10 mouse cellular contexts compared by ENCODE assay signal in genomic region chr2:59698635-59699300, GRCm38 (mm10).
DNase-seq lines count a peak whose midpoint lies in the region; ATAC-seq lines count a peak whose summit lies in the region.
"Had no signal": no experiment of that assay in that cellular context is flagged by ENCODE, and none has a peak within 500 bp of the region (broad histone marks: within the 10 kb centered on the region; RNA-seq: fewer than 3 reads in every experiment).

No protein-coding gene starts in this region.

- WGBS in forebrain, embryonic 14.5 days = 25% methylated on average over 7 of the region's 7 CpGs
- WGBS in forebrain, embryonic 12.5 days = 34% methylated on average over 7 of the region's 7 CpGs
- WGBS in kidney, embryonic 16.5 days = 42% methylated on average over 7 of the region's 7 CpGs
- WGBS in embryonic facial prominence, embryonic 12.5 days = 21% methylated on average over 7 of the region's 7 CpGs
- WGBS in limb, embryonic 13.5 days = 27% methylated on average over 7 of the region's 7 CpGs

- peak overlapping the region; percentile 31 for H3K4me2 ChIP-seq in forebrain, embryonic 14.5 days (ENCODE audit: low read length)
- H3K4me2 ChIP-seq in forebrain, embryonic 12.5 days = no peak overlapping the region; the same call in 1 of the 2 replicates
- H3K4me2 ChIP-seq in kidney, embryonic 16.5 days (replicated peaks; ENCODE audit: low read depth, low read length) = peak overlapping the region; percentile 40; the same call in 1 of the 2 replicates
- H3K4me2 ChIP-seq in embryonic facial prominence, embryonic 12.5 days (replicated peaks) = no peak overlapping the region
- peak overlapping the region; percentile 50; the same call in 1 of the 2 replicates for H3K4me2 ChIP-seq in limb, embryonic 13.5 days (replicated peaks)

- peaks cover 13% of the 10 kb centered on the region for H3K4me1 ChIP-seq in forebrain, embryonic 14.5 days (ENCODE audit: control insufficient read depth, insufficient read depth, low read length)
- peaks cover 18% of the 10 kb centered on the region for H3K4me1 ChIP-seq in forebrain, embryonic 12.5 days
- peaks cover 44% of the 10 kb centered on the region for H3K4me1 ChIP-seq in kidney, embryonic 16.5 days (ENCODE audit: insufficient read depth, low read length)
- peaks cover 37% of the 10 kb centered on the region for H3K4me1 ChIP-seq in embryonic facial prominence, embryonic 12.5 days
- H3K4me1 ChIP-seq in limb, embryonic 13.5 days = peaks cover 48% of the 10 kb centered on the region

- no peaks in the 10 kb centered on the region for H3K36me3 ChIP-seq in forebrain, embryonic 14.5 days (ENCODE audit: control insufficient read depth, insufficient read depth, low read length)
- H3K36me3 ChIP-seq in forebrain, embryonic 12.5 days (replicated peaks) = no peaks in the 10 kb centered on the region
- peaks cover 3% of the 10 kb centered on the region; the same call in 1 of the 2 replicates for H3K36me3 ChIP-seq in kidney, embryonic 16.5 days (ENCODE audit: insufficient read depth, low read length)
- no peaks in the 10 kb centered on the region for H3K36me3 ChIP-seq in embryonic facial prominence, embryonic 12.5 days
- no peaks in the 10 kb centered on the region; the same call in 1 of the 2 replicates for H3K36me3 ChIP-seq in limb, embryonic 13.5 days

- DNase-seq in forebrain, embryonic 14.5 days (ENCODE audit: low spot score) = no peak
- DNase-seq in kidney, postnatal 36 days = no peak
- DNase-seq in right cerebral cortex, postnatal 25 days = no peak
- DNase-seq: B cell, adult 2 months; gastrocnemius, postnatal 36 days had no signal

- no peaks in the 10 kb centered on the region for H3K9me3 ChIP-seq in forebrain, embryonic 14.5 days (replicated peaks; ENCODE audit: control insufficient read depth, low read length)
- H3K9me3 ChIP-seq in forebrain, embryonic 12.5 days = no peaks in the 10 kb centered on the region
- H3K9me3 ChIP-seq in kidney, embryonic 16.5 days (ENCODE audit: low read length) = no peaks in the 10 kb centered on the region
- no peaks in the 10 kb centered on the region for H3K9me3 ChIP-seq in embryonic facial prominence, embryonic 12.5 days
- no peaks in the 10 kb centered on the region for H3K9me3 ChIP-seq in limb, embryonic 13.5 days

- H3K9ac ChIP-seq in forebrain, embryonic 14.5 days (ENCODE audit: low read length) = no peak overlapping the region
- H3K9ac ChIP-seq in forebrain, embryonic 12.5 days = no peak overlapping the region
- H3K9ac ChIP-seq in kidney, embryonic 16.5 days (replicated peaks; ENCODE audit: low read length) = no peak overlapping the region
- no peak overlapping the region for H3K9ac ChIP-seq in embryonic facial prominence, embryonic 12.5 days
- H3K9ac ChIP-seq in limb, embryonic 13.5 days = no peak overlapping the region

- H3K27ac ChIP-seq in forebrain, embryonic 14.5 days (ENCODE audit: low read depth, low read length) = no peak overlapping the region
- H3K27ac ChIP-seq in forebrain, embryonic 12.5 days = no peak overlapping the region
- H3K27ac ChIP-seq in kidney, embryonic 16.5 days (ENCODE audit: low read length) = peak overlapping the region; percentile 88
- H3K27ac ChIP-seq in embryonic facial prominence, embryonic 12.5 days = peak overlapping the region; percentile 81
- H3K27ac ChIP-seq in limb, embryonic 13.5 days = peak overlapping the region; percentile 63; the same call in 1 of the 2 replicates

- H3K4me3 ChIP-seq in forebrain, embryonic 14.5 days (ENCODE audit: low read depth, low read length) = no peak overlapping the region
- H3K4me3 ChIP-seq in forebrain, embryonic 12.5 days (replicated peaks) = no peak overlapping the region
- H3K4me3 ChIP-seq in kidney, embryonic 16.5 days (ENCODE audit: low read length) = no peak overlapping the region
- no peak overlapping the region for H3K4me3 ChIP-seq in embryonic facial prominence, embryonic 12.5 days
- H3K4me3 ChIP-seq in limb, embryonic 13.5 days = no peak overlapping the region

- H3K27me3 ChIP-seq in forebrain, embryonic 14.5 days (replicated peaks; ENCODE audit: control insufficient read depth, insufficient read depth, low read length) = no peaks in the 10 kb centered on the region
- no peaks in the 10 kb centered on the region for H3K27me3 ChIP-seq in forebrain, embryonic 12.5 days
- no peaks in the 10 kb centered on the region for H3K27me3 ChIP-seq in kidney, embryonic 16.5 days (ENCODE audit: insufficient read depth, low read length)
- H3K27me3 ChIP-seq in embryonic facial prominence, embryonic 12.5 days = no peaks in the 10 kb centered on the region
- no peaks in the 10 kb centered on the region for H3K27me3 ChIP-seq in limb, embryonic 13.5 days

- ATAC-seq in forebrain, embryonic 14.5 days = no peak
- ATAC-seq in forebrain, embryonic 12.5 days (ENCODE audit: low FRiP score) = no peak
- no peak for ATAC-seq in kidney, embryonic 16.5 days (ENCODE audit: low FRiP score, low TSS enrichment)
- ATAC-seq in embryonic facial prominence, embryonic 12.5 days (ENCODE audit: insufficient number of reproducible peaks, insufficient read depth, low FRiP score, low TSS enrichment) = no peak
- 0 out of 2 replicates have a peak, but pooled peaks have one; percentile 16 for ATAC-seq in limb, embryonic 13.5 days (ENCODE audit: low FRiP score, low read depth)
- no peak for ATAC-seq in erythroid progenitor cell, adult 5-6 weeks (replicated peaks; ENCODE audit: low FRiP score, poor library complexity, severe bottlenecking)

Comparison
In these comparisons a context has a peak if more than half of its experiments do, and no peak if none do; other contexts are left out.
1. H3K4me2 ChIP-seq: peak in forebrain, embryonic 14.5 days (single experiment), kidney, embryonic 16.5 days (single experiment) and limb, embryonic 13.5 days (single experiment); none in forebrain, embryonic 12.5 days (single experiment) and embryonic facial prominence, embryonic 12.5 days (single experiment).
2. H3K27ac ChIP-seq: peak in kidney, embryonic 16.5 days (single experiment), embryonic facial prominence, embryonic 12.5 days (single experiment) and limb, embryonic 13.5 days (single experiment); none in forebrain, embryonic 14.5 days (single experiment) and forebrain, embryonic 12.5 days (single experiment).